Mouse (Mus musculus): ENCODE measurements at regions not wholly inside any gene's neighbourhood (a gene's known extent, or its start where the extent isn't known, plus 50 kb on each side); places are given as distances from the start of the nearest gene placed in this dataset.
A peak's percentile ranks its signal among the peaks of the same experiment; 100 is the strongest.

DNA sequence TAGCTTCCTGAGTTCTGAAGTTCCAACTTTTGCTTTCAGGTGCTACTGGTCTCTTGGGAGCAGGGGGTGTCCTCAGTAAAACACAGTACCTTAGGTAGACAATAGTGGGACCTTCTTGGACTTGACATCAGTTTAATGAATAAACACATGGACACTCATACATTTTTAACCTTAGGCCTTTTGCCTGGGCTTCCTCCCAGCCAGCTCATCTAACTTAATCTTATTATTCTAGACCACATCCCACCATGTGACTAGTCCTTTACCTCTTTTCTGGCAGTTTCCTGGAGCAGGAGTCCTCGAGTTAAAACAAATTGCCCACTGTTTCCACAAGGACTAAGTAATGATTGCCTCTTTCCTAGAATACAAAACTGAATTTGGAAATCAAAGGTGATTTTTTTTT, 117.9 kb upstream of the Rai14 start:
- WGBS = 24% methylated on average over 1 of the region's 1 CpGs
- no peaks in the 10 kb centered on the region for H3K9me3 ChIP-seq (ENCODE audit: control insufficient read depth)
- H3K27me3 ChIP-seq (replicated peaks; ENCODE audit: control insufficient read depth, insufficient read depth, low read length) = no peaks in the 10 kb centered on the region
- no peak overlapping the region for H3K27ac ChIP-seq (ENCODE audit: low read depth, low read length)
- H3K4me2 ChIP-seq (replicated peaks; ENCODE audit: low read depth) = no peak overlapping the region
- TF ChIP-seq CTCF (IDR thresholded peaks at IDR 0.05; ENCODE audit: low read depth) = no peak
- no peak overlapping the region for H3K9ac ChIP-seq (ENCODE audit: low read depth, low read length)
- no peak overlapping the region for H3K4me3 ChIP-seq (ENCODE audit: low read depth, low read length)
- ATAC-seq = no peak
- peaks cover 19% of the 10 kb centered on the region; the same call in 1 of the 2 replicates for H3K4me1 ChIP-seq (replicated peaks; ENCODE audit: control insufficient read depth, insufficient read depth, low read length)
- no peaks in the 10 kb centered on the region for H3K36me3 ChIP-seq (ENCODE audit: control insufficient read depth, insufficient read depth)

DNA sequence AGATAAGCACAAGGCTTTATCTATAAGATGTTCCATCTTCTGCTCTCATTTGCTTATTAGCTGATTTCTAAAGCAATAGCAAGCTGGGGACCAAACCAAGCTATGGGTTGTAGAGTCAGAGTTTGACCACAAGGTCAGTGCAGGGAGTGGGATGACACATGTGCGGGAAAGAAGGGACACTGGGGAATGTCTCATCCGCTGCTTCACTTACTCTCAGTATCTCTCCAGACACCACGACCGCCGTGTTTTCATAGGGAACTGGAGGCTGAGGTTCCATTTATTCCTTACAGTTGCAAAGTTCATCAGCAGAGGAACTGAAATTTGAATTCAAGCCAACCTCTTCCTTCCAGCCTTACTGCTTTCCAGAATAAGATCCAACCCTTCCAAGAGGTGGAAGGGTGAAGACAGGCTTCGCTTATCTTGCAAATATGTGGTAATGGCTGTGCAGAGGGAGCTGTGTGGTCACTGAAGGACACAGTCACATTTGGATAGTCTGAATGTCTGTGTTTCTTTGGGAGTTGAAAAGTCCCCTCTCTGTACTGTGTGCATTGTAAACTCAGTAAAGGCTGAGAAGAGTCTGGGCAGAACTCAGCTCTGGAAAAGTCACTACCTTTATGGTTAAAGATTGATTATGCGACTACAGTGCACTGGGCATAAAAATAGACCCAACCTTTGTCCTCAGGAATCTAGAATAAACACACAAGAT, 118.1 kb upstream of the C1qtnf3 start:
- Histone ChIP-seq H3K4me1 (replicated peaks; ENCODE audit: control insufficient read depth, insufficient read depth, low read length) (peaks cover 18% of the 10 kb centered on the region; the same call in 1 of the 2 replicates), H3K9ac (ENCODE audit: low read depth, low read length) (no peak overlapping the region), H3K27me3 (replicated peaks; ENCODE audit: control insufficient read depth, insufficient read depth, low read length) (no peaks in the 10 kb centered on the region), H3K4me2 (replicated peaks; ENCODE audit: low read depth) (peak overlapping the region; percentile 50), H3K27ac (ENCODE audit: low read depth, low read length) (peak overlapping the region; percentile 71), H3K36me3 (ENCODE audit: control insufficient read depth, insufficient read depth) (no peaks in the 10 kb centered on the region), H3K9me3 (ENCODE audit: control insufficient read depth) (no peaks in the 10 kb centered on the region), H3K4me3 (ENCODE audit: low read depth, low read length) (0 out of 2 replicates have a peak overlapping the region, but pooled peaks have one; percentile 9)
- no peak for TF ChIP-seq CTCF (IDR thresholded peaks at IDR 0.05; ENCODE audit: low read depth)
- ATAC-seq = peak; percentile 89
- 29% methylated on average over 7 of the region's 7 CpGs for WGBS

DNA sequence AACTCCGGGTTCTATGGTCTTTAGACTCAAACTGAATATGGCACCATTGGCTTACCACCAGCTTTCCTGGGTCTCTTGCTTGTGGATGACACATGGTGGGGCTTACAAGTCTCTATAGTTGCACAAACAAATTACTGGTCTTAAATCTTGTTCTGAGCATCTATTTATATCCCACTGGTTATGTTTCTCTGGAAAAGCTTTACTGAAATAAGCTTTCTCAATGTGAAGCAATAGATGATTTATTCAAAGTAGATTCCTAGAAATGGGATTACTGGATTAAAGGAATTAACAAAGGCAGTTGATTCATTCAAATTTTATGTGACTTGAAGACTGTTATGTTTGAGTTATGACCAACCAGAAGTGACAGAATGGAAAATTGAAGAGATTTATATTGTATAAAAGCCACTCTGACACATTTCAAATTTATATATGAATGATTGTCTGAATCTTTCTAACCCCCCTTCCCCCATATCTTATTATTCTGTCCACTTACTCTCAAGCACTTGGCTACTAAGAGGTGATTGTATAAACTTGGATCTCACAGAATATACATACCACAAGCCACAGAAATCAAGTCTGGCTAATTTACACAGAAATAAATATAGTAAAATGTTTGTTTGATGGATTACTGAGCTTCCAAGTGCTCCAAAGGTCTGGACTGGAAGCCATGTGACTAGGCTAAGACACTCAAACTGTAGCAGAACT, 113.4 kb upstream of the C1qtnf3 start:
- H3K27me3 ChIP-seq (replicated peaks; ENCODE audit: control insufficient read depth, insufficient read depth, low read length) = no peaks in the 10 kb centered on the region
- H3K36me3 ChIP-seq (ENCODE audit: control insufficient read depth, insufficient read depth) = no peaks in the 10 kb centered on the region
- no peak overlapping the region for H3K4me3 ChIP-seq (ENCODE audit: low read depth, low read length)
- H3K27ac ChIP-seq (ENCODE audit: low read depth, low read length) = no peak overlapping the region
- TF ChIP-seq CTCF (IDR thresholded peaks at IDR 0.05; ENCODE audit: low read depth) = no peak
- no peak overlapping the region for H3K4me2 ChIP-seq (replicated peaks; ENCODE audit: low read depth)
- WGBS = 70% methylated on average over 1 of the region's 1 CpGs
- H3K9ac ChIP-seq (ENCODE audit: low read depth, low read length) = no peak overlapping the region
- 0 out of 2 replicates have a peak, but pooled peaks cover 4% of the 10 kb centered on the region for H3K4me1 ChIP-seq (replicated peaks; ENCODE audit: control insufficient read depth, insufficient read depth, low read length)
- H3K9me3 ChIP-seq (ENCODE audit: control insufficient read depth) = no peaks in the 10 kb centered on the region
- ATAC-seq = no peak

DNA sequence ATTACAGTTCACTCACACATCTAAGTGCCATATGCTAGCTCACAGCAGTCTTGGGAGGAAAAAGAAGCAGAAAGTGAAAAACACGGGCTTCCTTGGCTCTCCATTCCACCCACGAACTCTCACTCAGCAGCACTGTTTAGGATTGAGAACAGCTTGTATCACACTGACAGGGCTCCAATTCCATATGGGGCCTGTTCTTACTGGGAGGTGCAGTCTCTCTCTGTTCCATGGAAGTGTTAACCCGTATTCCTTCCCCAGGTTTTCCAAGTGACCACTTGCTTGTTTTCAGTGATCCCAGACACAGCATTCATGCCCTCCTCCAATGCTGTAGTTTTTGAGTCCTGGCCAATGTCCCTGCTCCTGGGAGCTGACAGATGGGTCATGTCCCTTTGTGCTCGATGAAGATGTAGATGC, 111.5 kb upstream of the C1qtnf3 start:
- no peak for ATAC-seq
- Histone ChIP-seq H3K9ac (ENCODE audit: low read depth, low read length) (no peak overlapping the region), H3K4me1 (replicated peaks; ENCODE audit: control insufficient read depth, insufficient read depth, low read length) (0 out of 2 replicates have a peak, but pooled peaks cover 4% of the 10 kb centered on the region), H3K9me3 (ENCODE audit: control insufficient read depth) (no peaks in the 10 kb centered on the region), H3K27ac (ENCODE audit: low read depth, low read length) (no peak overlapping the region), H3K4me2 (replicated peaks; ENCODE audit: low read depth) (no peak overlapping the region), H3K27me3 (replicated peaks; ENCODE audit: control insufficient read depth, insufficient read depth, low read length) (no peaks in the 10 kb centered on the region), H3K36me3 (ENCODE audit: control insufficient read depth, insufficient read depth) (no peaks in the 10 kb centered on the region), H3K4me3 (ENCODE audit: low read depth, low read length) (no peak overlapping the region)
- no peak for TF ChIP-seq CTCF (IDR thresholded peaks at IDR 0.05; ENCODE audit: low read depth)
- 57% methylated on average over 4 of the region's 4 CpGs for WGBS

DNA sequence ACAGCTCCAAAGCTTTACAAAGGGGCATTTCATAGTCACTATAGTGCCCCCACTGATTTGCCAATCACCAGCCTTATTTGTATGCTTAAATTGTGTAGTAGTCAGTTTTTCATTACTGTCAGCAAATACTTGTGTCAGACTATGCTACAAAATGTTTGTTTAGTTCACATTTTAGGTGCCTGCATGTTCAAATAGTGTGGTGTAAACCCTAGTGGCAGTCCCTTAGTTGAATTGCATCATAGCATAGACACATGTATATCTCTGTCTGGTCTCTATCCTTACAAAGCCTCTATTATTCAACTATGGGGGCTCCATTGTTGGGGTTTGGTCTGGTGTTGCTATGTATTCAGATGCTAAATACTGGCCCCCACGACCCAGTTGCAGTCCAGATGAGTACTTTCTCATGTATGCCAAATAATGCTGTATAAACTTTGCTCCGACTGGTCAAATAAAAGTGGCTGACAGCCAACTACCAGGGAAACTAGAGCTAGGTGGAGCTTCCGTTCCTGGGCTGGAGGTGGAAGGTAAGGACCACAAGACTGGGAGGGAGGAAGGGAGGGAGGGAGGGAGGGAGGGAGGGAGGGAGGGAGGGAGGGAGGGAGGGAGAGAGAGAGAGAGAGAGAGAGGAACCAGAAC, 109.0 kb upstream of the C1qtnf3 start:
- no peak overlapping the region for H3K27ac ChIP-seq (ENCODE audit: low read depth, low read length)
- no peak for ATAC-seq
- no peak overlapping the region for H3K4me2 ChIP-seq (replicated peaks; ENCODE audit: low read depth)
- 36% methylated on average over 3 of the region's 3 CpGs for WGBS
- H3K9me3 ChIP-seq (ENCODE audit: control insufficient read depth) = no peaks in the 10 kb centered on the region
- TF ChIP-seq CTCF (IDR thresholded peaks at IDR 0.05; ENCODE audit: low read depth) = no peak
- H3K4me1 ChIP-seq (replicated peaks; ENCODE audit: control insufficient read depth, insufficient read depth, low read length) = no peaks in the 10 kb centered on the region
- H3K27me3 ChIP-seq (replicated peaks; ENCODE audit: control insufficient read depth, insufficient read depth, low read length) = no peaks in the 10 kb centered on the region
- H3K4me3 ChIP-seq (ENCODE audit: low read depth, low read length) = no peak overlapping the region
- no peak overlapping the region for H3K9ac ChIP-seq (ENCODE audit: low read depth, low read length)
- H3K36me3 ChIP-seq (ENCODE audit: control insufficient read depth, insufficient read depth) = no peaks in the 10 kb centered on the region

DNA sequence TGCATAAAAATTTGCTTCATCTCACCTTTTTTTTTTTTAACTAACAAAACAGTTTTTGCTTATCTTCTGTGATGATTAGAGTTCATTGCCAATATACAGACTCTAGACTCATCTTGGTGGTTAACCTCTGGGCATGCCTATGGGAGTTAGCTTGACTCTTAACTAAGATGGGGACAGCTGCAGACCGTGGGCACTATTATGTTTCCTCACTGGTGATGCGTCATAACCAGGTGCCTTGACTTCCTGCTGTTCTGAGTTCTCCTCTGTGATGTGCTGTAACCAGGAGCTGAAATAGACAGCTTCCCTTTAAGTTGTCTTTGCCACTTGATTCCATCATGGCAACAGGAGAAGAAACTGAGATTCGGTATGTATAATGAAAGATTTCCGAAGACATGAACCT, 105.4 kb upstream of the C1qtnf3 start:
- H3K27ac ChIP-seq (ENCODE audit: low read depth, low read length) = no peak overlapping the region
- WGBS = 95% methylated on average over 4 of the region's 4 CpGs
- no peaks in the 10 kb centered on the region for H3K27me3 ChIP-seq (replicated peaks; ENCODE audit: control insufficient read depth, insufficient read depth, low read length)
- H3K4me3 ChIP-seq (ENCODE audit: low read depth, low read length) = no peak overlapping the region
- no peak for ATAC-seq
- no peak overlapping the region for H3K4me2 ChIP-seq (replicated peaks; ENCODE audit: low read depth)
- H3K4me1 ChIP-seq (replicated peaks; ENCODE audit: control insufficient read depth, insufficient read depth, low read length) = no peaks in the 10 kb centered on the region
- H3K9me3 ChIP-seq (ENCODE audit: control insufficient read depth) = no peaks in the 10 kb centered on the region
- H3K36me3 ChIP-seq (ENCODE audit: control insufficient read depth, insufficient read depth) = no peaks in the 10 kb centered on the region
- H3K9ac ChIP-seq (ENCODE audit: low read depth, low read length) = no peak overlapping the region
- no peak for TF ChIP-seq CTCF (IDR thresholded peaks at IDR 0.05; ENCODE audit: low read depth)

All from intestine, postnatal 0 days (tissue).